Mouse (Mus musculus) megakaryocyte, embryonic 14.5 days (primary cell): ENCODE results near the gene Lrrc63. TPM values are rescaled to one million over a fixed set of nuclear protein-coding genes. Genes with fewer than 3 reads are reported as not detected.
A peak's percentile ranks its signal among the peaks of the same experiment; 100 is the strongest.

Experiments used
- H3K27me3 ChIP-seq: replicated peaks from 2 replicates; pipeline ENCODE3; 2012; ENCODE audit warnings: inconsistent platforms
- H3K36me3 ChIP-seq: replicated peaks from 2 replicates; pipeline ENCODE3; 2012; ENCODE audit warnings: low read length, inconsistent platforms, mixed read lengths
- H3K4me1 ChIP-seq: 2 replicates; pipeline ENCODE4 v1.6.1; 2012; ENCODE audit warnings: inconsistent platforms
- H3K4me3 ChIP-seq: replicated peaks from 2 replicates; pipeline ENCODE3; 2012; ENCODE audit warnings: moderate library complexity, mild to moderate bottlenecking, inconsistent platforms
- H3K9me3 ChIP-seq: 2 replicates; pipeline ENCODE4 v1.6.1; 2012; ENCODE audit warnings: inconsistent platforms
- FLI1 ChIP-seq: IDR thresholded peaks from 2 replicates; pipeline ENCODE4 v1.6.1; 2012; ENCODE audit warnings: low read length, inconsistent platforms, mixed read lengths
- GATA1 ChIP-seq: IDR thresholded peaks from 3 replicates; pipeline ENCODE4 v1.6.1; 2012; ENCODE audit warnings: mixed read lengths, low read length, inconsistent platforms, borderline replicate concordance
- polyA plus RNA-seq: library from polyadenylated mRNA; stranded (reverse); fragments of >175 nt; gene quantifications from 2 replicates; pipeline ENCODE4 v1.2.3, GENCODE M21; 2012; ENCODE audit warnings: low replicate concordance; ENCODE audit not compliant: insufficient read depth

Lrrc63 gene
- polyA plus RNA-seq, 1 experiment = not detected

GRCm38 (mm10) chr14:75139225-75139624, 8.5 kb upstream of the Lrrc63 start:
- Histone ChIP-seq H3K4me1 (peaks cover 12% of the 10 kb centered on the region), H3K36me3 (no peaks in the 10 kb centered on the region), H3K4me3 (no peak overlapping the region), H3K27me3 (peaks cover 27% of the 10 kb centered on the region), H3K9me3 (no peaks in the 10 kb centered on the region)
- TF ChIP-seq FLI1 (no peak), GATA1 (no peak)

DNA sequence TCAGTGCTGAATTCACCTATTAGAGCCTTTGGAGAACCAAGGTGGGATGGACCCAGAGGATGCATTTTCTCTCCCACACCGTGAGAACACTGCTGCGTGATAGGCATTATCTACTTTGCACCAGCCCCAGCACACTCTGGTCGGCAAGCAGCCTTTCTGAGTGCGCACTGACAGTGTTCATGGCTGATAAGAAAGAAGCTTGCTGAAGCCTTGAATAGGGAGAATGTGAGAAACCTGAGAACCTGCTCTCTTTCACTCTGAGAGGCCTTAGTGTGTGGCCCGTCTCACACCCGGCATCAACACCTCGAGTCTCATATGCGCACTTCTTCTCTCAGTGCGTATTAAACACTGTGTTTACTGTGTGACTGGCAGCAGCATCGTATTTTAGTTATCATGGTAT, 7.8 kb upstream of the Lrrc63 start:
- Histone ChIP-seq H3K4me3 (no peak overlapping the region), H3K27me3 (peaks cover 27% of the 10 kb centered on the region), H3K4me1 (peaks cover 12% of the 10 kb centered on the region), H3K36me3 (no peaks in the 10 kb centered on the region), H3K9me3 (no peaks in the 10 kb centered on the region)
- TF ChIP-seq GATA1 (no peak), FLI1 (no peak)

DNA sequence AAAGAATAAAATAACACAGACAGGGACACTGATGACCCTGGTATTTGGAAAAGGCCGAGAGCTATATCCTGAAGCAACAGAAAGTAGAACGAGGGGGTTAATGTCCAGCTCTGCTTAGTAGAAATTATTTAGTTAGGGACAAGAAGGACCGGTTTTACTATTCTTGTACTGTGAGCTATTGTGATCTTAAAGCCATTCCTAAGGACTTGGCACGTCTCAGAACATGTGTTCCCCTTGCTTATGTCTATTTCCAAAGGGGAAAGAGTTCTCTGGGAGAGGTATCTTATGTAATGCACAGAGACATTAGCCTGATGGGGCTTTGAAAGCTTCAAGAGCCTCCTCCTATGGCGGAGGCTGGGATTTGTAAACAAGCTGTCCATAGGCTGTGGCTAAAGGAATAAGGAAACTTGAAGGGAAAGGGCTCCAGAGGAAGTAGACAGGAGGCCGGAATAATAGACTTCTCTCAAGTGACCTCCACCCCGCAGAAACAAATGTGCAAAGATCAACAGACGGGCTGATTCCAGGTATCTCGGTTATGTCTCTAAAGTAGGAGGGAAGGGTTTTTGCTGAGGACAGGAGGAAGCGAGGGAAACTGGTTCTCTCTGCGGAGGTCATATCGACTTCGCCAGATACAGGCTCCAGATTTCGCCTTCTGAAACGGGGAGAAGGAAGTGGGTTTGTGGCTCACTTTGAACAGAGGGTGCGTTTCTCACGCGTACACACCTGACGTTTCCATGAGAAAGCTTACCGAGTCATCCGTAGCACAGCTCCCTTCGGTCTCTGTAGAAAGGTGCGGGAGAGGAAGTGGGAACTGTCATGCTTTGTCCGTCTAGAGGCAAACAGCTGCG, 5.7 kb upstream of the Lrrc63 start:
- Histone ChIP-seq H3K36me3 (no peaks in the 10 kb centered on the region), H3K27me3 (peaks cover 31% of the 10 kb centered on the region), H3K4me3 (peak overlapping the region; percentile 69), H3K4me1 (peaks cover 14% of the 10 kb centered on the region), H3K9me3 (no peaks in the 10 kb centered on the region)
- TF ChIP-seq GATA1 = no peak
- TF ChIP-seq FLI1 = no peak

DNA sequence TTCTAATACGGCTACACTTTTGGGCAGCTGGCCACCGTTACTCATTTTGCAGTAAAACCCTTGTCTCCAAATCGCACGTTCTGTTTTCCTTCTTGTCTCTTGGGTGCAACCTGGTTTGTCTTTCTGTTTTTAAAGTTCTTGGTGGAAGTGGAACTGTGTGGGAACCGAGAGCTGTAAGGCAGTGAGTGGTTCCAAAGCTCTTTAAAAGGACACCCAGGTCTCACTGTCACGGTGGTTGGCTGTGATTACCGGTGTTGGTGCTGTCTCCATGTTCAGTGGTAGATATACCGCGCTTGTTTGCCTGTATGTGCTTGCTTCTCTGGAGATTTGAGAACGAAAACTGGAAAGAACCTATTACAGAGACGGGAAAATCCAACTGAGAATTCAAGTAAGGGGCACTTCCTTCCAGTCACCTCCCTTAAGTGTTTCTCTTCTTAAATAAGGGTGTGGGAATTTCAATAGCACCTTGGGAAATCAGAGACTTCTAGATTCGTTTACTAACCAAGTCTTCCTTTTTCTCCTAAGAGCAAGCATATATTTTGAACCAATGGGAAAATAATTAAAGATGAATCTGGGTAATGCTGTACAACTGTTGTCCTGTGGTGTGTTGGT, 749 bp upstream of the Lrrc63 start:
- Histone ChIP-seq H3K4me1 (peaks cover 14% of the 10 kb centered on the region), H3K9me3 (no peaks in the 10 kb centered on the region), H3K4me3 (peak overlapping the region; percentile 93), H3K36me3 (no peaks in the 10 kb centered on the region), H3K27me3 (peaks cover 28% of the 10 kb centered on the region)
- TF ChIP-seq FLI1 (no peak), GATA1 (no peak)

- H3K9me3 ChIP-seq = no peaks in the 10 kb centered on the region
- no peaks in the 10 kb centered on the region for H3K36me3 ChIP-seq
- H3K4me3 ChIP-seq = no peak overlapping the region
- no peaks in the 10 kb centered on the region for H3K4me1 ChIP-seq
- TF ChIP-seq GATA1 (no peak), FLI1 (no peak)
- peaks cover 4% of the 10 kb centered on the region for H3K27me3 ChIP-seq
These were observed 9.0 kb downstream of the Lrrc63 start for GRCm38 (mm10) chr14:75121658-75122057.

DNA sequence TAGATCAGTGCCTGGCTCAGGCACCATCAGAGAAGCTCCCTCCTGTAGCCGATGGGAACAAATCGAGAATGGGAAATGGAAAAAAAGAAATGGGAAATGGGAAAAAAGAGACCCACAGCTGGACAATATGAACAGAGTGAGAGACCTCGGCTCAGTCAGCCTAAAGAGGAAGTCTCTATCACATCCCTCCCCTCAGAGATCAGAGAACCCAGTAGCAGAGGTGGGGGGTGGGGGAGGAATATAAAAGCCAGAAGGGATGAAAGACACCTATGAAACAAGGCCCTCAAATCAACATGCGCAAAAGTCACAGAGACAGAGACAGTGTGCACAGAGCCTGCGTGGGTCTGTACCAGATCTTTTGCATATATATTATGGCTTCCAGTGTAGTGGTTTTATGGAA, 27.7 kb downstream of the Lrrc63 start:
- Histone ChIP-seq H3K9me3 (no peaks in the 10 kb centered on the region), H3K4me1 (no peaks in the 10 kb centered on the region), H3K27me3 (peaks cover 4% of the 10 kb centered on the region), H3K36me3 (no peaks in the 10 kb centered on the region), H3K4me3 (no peak overlapping the region)
- TF ChIP-seq GATA1 = no peak
- TF ChIP-seq FLI1 = no peak

- Histone ChIP-seq H3K9me3 (no peaks in the 10 kb centered on the region), H3K4me3 (no peak overlapping the region), H3K36me3 (no peaks in the 10 kb centered on the region), H3K4me1 (peaks cover 5% of the 10 kb centered on the region), H3K27me3 (peaks cover 14% of the 10 kb centered on the region)
- TF ChIP-seq GATA1 (no peak), FLI1 (no peak)
These were observed 52.7 kb downstream of the Lrrc63 start for GRCm38 (mm10) chr14:75077946-75078345.

DNA sequence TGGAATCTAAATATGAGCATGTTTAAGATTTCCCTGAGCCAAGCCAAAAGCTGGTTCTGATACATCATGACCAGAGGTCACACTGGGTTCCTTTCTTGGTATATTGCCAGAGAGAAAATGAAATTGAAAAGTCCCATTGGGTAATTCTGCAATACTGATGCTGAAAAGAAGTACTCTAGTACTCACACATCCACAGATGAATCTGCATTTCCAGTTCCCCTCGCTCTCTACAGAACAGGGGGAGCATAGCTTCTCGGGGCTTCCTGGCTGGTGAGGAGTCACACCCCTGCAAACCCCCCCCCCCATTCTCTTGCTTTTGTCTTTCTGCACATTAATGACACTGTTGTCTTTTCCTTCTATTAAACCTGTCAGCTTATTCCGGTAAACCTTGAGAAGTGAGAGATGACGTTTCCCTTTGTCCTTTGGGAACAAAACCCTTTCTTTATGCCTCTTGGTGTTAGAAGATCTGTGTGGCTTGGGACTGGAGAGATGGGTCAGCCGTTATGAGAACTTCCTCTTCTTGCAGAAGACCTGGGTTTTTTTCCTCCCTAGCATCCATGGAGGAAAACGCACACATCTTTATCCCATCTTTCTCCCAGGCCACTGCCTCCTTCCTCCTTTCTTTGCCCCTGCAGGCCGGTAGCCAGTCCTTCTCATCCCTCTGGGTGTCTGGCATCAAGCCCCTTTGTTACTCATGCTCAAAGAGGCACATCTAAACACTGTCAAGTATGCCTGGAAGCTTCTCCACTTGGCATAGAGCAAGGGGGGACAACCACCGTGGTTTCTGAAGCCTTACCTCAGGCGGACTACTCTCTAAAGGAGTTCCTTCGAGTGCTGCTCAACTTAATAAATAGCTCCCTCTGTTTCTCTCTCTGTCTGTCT, 55.1 kb downstream of the Lrrc63 start:
- TF ChIP-seq GATA1 (no peak), FLI1 (no peak)
- Histone ChIP-seq H3K4me1 (peaks cover 5% of the 10 kb centered on the region), H3K36me3 (no peaks in the 10 kb centered on the region), H3K9me3 (no peaks in the 10 kb centered on the region), H3K27me3 (peaks cover 26% of the 10 kb centered on the region), H3K4me3 (no peak overlapping the region)

DNA sequence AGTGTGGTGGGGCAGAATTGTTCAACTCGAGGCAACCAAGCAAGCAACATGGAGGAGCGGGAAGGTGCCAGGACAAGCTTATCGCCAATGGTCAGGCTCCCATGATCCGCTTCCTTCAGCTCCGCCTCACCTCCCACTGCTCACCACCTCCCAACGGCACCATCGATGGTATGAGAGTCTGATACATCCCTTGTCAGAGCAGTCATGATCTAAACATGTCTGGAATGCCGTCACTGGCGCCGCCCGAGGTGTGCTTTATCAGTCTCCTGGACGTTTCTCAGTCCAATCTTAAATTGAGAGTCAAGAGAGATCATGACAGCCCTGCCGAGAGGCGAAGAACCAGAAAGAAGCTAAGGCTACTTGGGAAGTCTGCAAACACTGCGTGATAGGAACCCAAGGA, 59.6 kb downstream of the Lrrc63 start:
- Histone ChIP-seq H3K27me3 (peaks cover 40% of the 10 kb centered on the region), H3K4me1 (peaks cover 16% of the 10 kb centered on the region), H3K9me3 (no peaks in the 10 kb centered on the region), H3K36me3 (no peaks in the 10 kb centered on the region), H3K4me3 (no peak overlapping the region)
- TF ChIP-seq GATA1 (no peak), FLI1 (no peak)
